Mouse (Mus musculus) heart, postnatal 0 days (tissue): ENCODE results near the gene Aknad1. TPM values are rescaled to one million over a fixed set of nuclear protein-coding genes. Genes with fewer than 3 reads are reported as not detected.

Experiments
- ATAC-seq: fragments of 200-750 bp; cut with Nextera tagmentation; 2 replicates; pipeline ENCODE4 v1.8.0; 2017; ENCODE audit warnings: low read depth, moderate number of reproducible peaks, moderate library complexity; ENCODE audit not compliant: insufficient read depth
- DNase-seq: peaks from one replicate; pipeline ENCODE4 v3.0.0-alpha.2; 2016; ENCODE audit warnings: low spot score
- H3K27ac ChIP-seq: fragments of 300-500 bp; sonication (generic); 2 replicates; pipeline ENCODE4 v1.5.1; 2014; ENCODE audit warnings: low read depth, mild to moderate bottlenecking
- H3K27me3 ChIP-seq: fragments of 300-500 bp; sonication (generic); 2 replicates; pipeline ENCODE4 v1.6.1; 2014; ENCODE audit warnings: low read length, mixed read lengths; ENCODE audit not compliant: control insufficient read depth, insufficient read depth
- H3K36me3 ChIP-seq: fragments of 300-500 bp; sonication (generic); replicated peaks from 2 replicates; pipeline ENCODE4 v1.6.1; 2014; ENCODE audit warnings: low read length, mixed read lengths; ENCODE audit not compliant: control insufficient read depth, insufficient read depth
- H3K4me1 ChIP-seq: fragments of 300-500 bp; sonication (generic); 2 replicates; pipeline ENCODE4 v1.6.1; 2014; ENCODE audit warnings: antibody characterized with exemption; ENCODE audit not compliant: control insufficient read depth, insufficient read depth
- H3K4me2 ChIP-seq: fragments of 300-500 bp; sonication (generic); 2 replicates; pipeline ENCODE4 v1.6.1; 2014; ENCODE audit warnings: low read depth, mild to moderate bottlenecking, low read length, moderate library complexity
- H3K4me3 ChIP-seq: fragments of 300-500 bp; sonication (generic); 2 replicates; pipeline ENCODE4 v1.5.1; 2014; ENCODE audit warnings: low read depth, low read length
- H3K9ac ChIP-seq: fragments of 300-500 bp; sonication (generic); replicated peaks from 2 replicates; pipeline ENCODE4 v1.6.1; 2014; ENCODE audit warnings: low read depth, low read length, mixed read lengths
- H3K9me3 ChIP-seq: fragments of 300-500 bp; sonication (generic); replicated peaks from 2 replicates; pipeline ENCODE4 v1.6.1; 2016; ENCODE audit warnings: low read length; ENCODE audit not compliant: control insufficient read depth
- CTCF ChIP-seq: IDR thresholded peaks from 2 replicates; pipeline ENCODE4 v1.5.1; 2016; ENCODE audit warnings: antibody characterized with exemption, control low read depth, low read depth
- EP300 ChIP-seq: IDR thresholded peaks from 2 replicates; pipeline ENCODE4 v1.6.1; 2016; ENCODE audit warnings: antibody characterized with exemption, low read depth
- WGBS: fragments of 180-500 bp; shearing (Covaris S2); extraction: QIAGEN DNeasy Blood & Tissue Kit; methylation state at CpG from one replicate; pipeline ENCODE4 v1.1.7; 2014; 5-methylcytosine and 5-hydroxymethylcytosine counted together
- polyA plus RNA-seq: library from polyadenylated mRNA; unstranded; fragments of >200 nt; fragmentation: Nextera tagmentation; extraction: Ambion mirVana; gene quantifications from 2 replicates; pipeline ENCODE4 v1.2.1, GENCODE M21; 2015
- total RNA-seq: library from RNA; depleted of rRNA; stranded (reverse); fragments of >200 nt; gene quantifications from 2 replicates; pipeline ENCODE4 v1.2.3, GENCODE M21; 2014; ENCODE audit warnings: low replicate concordance

Aknad1 gene
- total and polyA plus RNA-seq, 2 experiments from 2014 or later: not detected

DNA sequence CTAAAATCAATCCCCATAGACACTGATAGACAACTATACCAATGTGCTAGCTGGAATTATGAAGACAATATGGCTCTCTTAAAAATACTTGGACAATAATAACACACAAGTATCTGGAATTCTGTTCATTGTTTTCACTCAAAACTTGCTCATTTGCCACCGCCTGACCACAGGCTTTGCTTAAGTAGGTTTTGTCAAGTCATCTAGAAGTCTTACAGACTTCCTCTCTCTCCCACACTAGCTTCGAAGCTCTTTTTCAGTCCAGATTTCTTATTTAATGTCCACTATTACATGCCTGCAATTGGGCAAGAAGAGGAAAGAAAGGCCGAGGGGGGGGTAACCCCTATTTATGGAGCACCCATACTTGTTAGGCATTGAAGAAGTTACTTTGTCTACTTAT, 11.7 kb upstream of the Aknad1 start:
- WGBS: 75% methylated on average over 3 of the region's 3 CpGs

DNA sequence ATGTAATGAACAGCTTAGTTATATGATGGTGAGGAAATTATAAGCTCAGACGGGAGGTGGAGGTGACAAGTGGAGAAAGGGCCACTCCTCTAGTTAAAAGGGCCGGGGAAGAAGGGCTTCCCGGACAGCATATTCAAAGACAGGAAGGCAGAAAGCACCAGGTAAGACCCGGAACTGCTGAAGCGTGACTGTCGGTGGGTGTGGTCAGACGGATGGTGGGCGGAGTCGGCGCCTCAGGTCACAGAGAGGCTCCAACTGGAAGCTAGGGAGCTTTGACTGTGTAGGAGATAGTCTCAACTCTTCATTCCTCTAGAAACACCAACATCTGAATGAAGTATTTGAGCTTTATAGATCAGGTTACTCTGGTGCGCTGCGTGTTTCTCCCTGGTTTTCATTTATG, 9.1 kb upstream of the Aknad1 start:
- WGBS: 31% methylated on average over 12 of the region's 12 CpGs
- Histone ChIP-seq H3K4me2 (no peak overlapping the region), H3K9me3 (0 out of 2 replicates have a peak, but pooled peaks cover 3% of the 10 kb centered on the region), H3K4me3 (no peak overlapping the region), H3K27ac (no peak overlapping the region), H3K4me1 (no peaks in the 10 kb centered on the region), H3K9ac (no peak overlapping the region), H3K36me3 (no peaks in the 10 kb centered on the region), H3K27me3 (no peaks in the 10 kb centered on the region)
- ATAC-seq (no peak), DNase-seq (no peak)
- TF ChIP-seq CTCF (no peak), EP300 (no peak)

More for the DNA sequence above, 11.7 kb upstream of the Aknad1 start:
- H3K27me3 ChIP-seq: no peaks in the 10 kb centered on the region
- DNase-seq (no peak), ATAC-seq (no peak)
- no peak overlapping the region for H3K9ac ChIP-seq
- H3K27ac ChIP-seq: no peak overlapping the region
- TF ChIP-seq CTCF (no peak), EP300 (no peak)
- no peak overlapping the region for H3K4me2 ChIP-seq
- H3K4me3 ChIP-seq: no peak overlapping the region
- H3K4me1 ChIP-seq: no peaks in the 10 kb centered on the region
- 0 out of 2 replicates have a peak, but pooled peaks cover 3% of the 10 kb centered on the region for H3K9me3 ChIP-seq
- H3K36me3 ChIP-seq: no peaks in the 10 kb centered on the region

DNA sequence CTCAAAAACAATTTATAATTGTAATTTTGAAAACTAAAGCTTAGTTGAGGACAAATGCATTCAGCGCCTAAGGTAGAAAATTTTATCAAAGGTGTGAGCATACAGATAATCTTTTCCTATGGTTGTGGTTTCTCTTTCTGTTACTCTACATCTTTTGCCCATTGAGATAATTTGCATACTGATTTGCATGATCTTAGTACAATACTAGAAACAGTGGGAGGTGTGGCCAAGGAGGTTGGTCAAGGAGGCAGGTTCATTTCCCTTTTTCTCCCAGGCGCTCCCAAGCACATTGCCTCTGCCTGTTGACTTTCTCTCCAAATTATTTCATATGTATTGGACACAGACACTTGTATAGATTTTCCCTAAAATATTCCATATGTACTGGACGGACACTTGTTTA, 1.7 kb upstream of the Aknad1 start:
- no peaks in the 10 kb centered on the region for H3K36me3 ChIP-seq
- ATAC-seq (no peak), DNase-seq (no peak)
- H3K4me3 ChIP-seq: no peak overlapping the region
- no peaks in the 10 kb centered on the region for H3K9me3 ChIP-seq
- H3K27ac ChIP-seq: no peak overlapping the region
- H3K27me3 ChIP-seq: no peaks in the 10 kb centered on the region
- no peak overlapping the region for H3K4me2 ChIP-seq
- TF ChIP-seq EP300 (no peak), CTCF (no peak)
- 84% methylated on average over 3 of the region's 3 CpGs for WGBS
- no peaks in the 10 kb centered on the region; the same call in 1 of the 2 replicates for H3K4me1 ChIP-seq
- H3K9ac ChIP-seq: no peak overlapping the region

GRCm38 (mm10) chr3:108744060-108744459, 4.6 kb downstream of the Aknad1 start:
- peaks cover 4% of the 10 kb centered on the region; the same call in 1 of the 2 replicates for H3K4me1 ChIP-seq
- H3K27ac ChIP-seq: no peak overlapping the region
- no peak overlapping the region for H3K9ac ChIP-seq
- no peaks in the 10 kb centered on the region for H3K36me3 ChIP-seq
- no peak overlapping the region for H3K4me2 ChIP-seq
- no peak for TF ChIP-seq EP300
- TF ChIP-seq CTCF: no peak
- H3K27me3 ChIP-seq: no peaks in the 10 kb centered on the region
- 86% methylated on average over 4 of the region's 4 CpGs for WGBS
- no peak overlapping the region for H3K4me3 ChIP-seq
- DNase-seq (no peak), ATAC-seq (no peak)
- H3K9me3 ChIP-seq: no peaks in the 10 kb centered on the region

DNA sequence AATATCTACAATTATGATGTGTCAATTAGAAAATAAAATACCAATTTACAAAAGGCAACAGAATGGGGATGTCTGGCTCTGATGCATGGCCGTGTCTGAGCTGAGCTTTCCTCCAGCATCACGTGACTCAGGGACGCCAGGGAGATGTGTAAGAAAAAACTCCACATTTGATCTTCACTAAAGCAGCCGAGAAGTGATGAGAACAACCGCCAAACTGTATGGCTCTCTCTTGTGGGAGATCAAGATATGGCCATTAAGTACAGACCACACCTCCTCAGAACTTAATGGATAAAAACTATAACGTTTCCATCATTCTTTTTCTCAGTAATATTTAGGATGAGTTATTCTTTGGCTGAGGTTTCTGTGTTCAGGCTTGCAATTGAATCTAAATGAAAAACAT, 11.6 kb downstream of the Aknad1 start:
- Histone ChIP-seq H3K36me3 (no peaks in the 10 kb centered on the region), H3K27ac (no peak overlapping the region), H3K9ac (no peak overlapping the region), H3K9me3 (no peaks in the 10 kb centered on the region), H3K27me3 (no peaks in the 10 kb centered on the region), H3K4me2 (no peak overlapping the region), H3K4me1 (no peaks in the 10 kb centered on the region), H3K4me3 (no peak overlapping the region)
- WGBS: 50% methylated on average over 6 of the region's 6 CpGs
- no peak for DNase-seq
- TF ChIP-seq EP300 (no peak), CTCF (no peak)
- ATAC-seq: no peak

- Histone ChIP-seq H3K36me3 (no peaks in the 10 kb centered on the region), H3K27ac (no peak overlapping the region), H3K9ac (no peak overlapping the region), H3K4me2 (no peak overlapping the region), H3K4me3 (no peak overlapping the region), H3K9me3 (no peaks in the 10 kb centered on the region), H3K27me3 (no peaks in the 10 kb centered on the region), H3K4me1 (no peaks in the 10 kb centered on the region)
- DNase-seq: no peak
- 48% methylated on average over 6 of the region's 6 CpGs for WGBS
- TF ChIP-seq EP300 (no peak), CTCF (no peak)
- no peak for ATAC-seq
Observed at GRCm38 (mm10) chr3:108751691-108752090, 12.2 kb downstream of the Aknad1 start.
